Mouse (Mus musculus): ENCODE measurements at regions not wholly inside any gene's neighbourhood (a gene's known extent, or its start where the extent isn't known, plus 50 kb on each side); places are given as distances from the start of the nearest gene placed in this dataset.

DNA sequence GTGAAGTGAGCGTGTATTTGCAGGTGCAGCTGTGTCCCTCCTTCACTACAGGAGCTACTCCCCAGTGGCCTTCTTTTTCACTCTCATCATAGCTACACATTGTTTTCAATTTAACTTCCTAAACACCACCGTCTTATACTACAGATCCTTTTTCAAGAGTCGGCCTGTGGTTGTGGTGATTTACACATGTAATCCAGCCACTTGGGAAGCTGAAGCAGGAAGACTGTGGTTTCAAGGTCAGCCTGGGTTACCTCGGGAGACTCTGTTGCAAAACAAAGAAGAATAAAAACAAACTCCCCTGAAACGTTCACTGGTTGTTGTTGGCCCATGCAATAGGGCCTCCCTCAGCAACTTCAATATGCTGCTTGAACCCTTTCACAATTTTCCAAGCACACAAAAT lies 153.8 kb upstream of the Kcnh8 start:
- no peak for DNase-seq (ENCODE audit: low spot score in 2 of 2)

DNA sequence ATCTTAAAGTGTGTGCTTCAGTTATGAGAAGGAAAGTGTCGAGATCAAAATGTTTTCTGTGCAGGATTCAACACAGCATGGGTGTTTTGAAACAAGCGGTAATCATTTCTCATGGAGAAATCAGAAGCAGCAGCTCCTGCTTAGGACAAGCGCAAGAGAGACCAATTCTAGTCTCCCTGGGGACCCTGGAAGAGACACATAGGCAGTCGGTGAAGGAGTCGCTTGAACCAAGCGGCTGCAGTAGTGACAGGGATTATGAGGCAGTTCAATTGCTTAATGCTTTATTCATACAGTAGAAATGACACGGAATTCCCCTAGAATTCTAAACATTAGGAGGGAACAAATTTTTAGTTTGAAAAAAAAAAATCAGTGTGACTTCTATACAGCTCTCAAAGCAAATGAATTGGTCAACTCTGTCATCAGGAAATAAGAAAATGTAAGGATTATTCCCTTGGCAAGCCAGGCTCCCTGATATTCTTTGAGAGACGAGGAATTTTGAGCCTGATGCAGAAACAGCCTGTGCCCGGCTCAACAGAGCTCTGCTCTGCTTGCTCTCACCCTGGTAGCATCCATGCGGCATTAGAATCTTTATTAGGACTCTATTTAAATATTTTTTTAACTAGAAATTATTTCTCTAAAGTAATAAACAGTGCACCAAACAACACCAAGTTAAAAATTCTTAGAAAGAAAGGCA lies 143.1 kb upstream of the Kcnh8 start:
- no peak for DNase-seq (ENCODE audit: low spot score in 2 of 2)

DNA sequence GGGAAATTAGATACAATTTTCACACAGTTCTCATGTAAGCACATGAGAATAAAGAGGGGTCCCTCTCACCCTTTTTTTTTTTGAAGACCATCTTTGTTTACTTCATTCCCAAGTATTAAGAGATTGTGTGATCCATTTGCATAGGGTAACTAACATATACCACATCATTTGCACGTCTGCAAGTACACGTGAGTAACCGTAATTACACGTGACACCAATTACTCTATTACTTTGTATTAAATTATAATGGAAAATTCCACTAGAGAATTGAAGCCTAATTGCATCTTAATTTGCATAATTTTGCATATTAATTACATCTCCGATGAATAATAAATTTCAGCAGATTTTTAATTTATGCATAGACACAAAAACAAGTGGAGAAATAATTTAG lies 142.5 kb upstream of the Kcnh8 start:
- no peak for DNase-seq (ENCODE audit: low spot score in 2 of 2)

DNA sequence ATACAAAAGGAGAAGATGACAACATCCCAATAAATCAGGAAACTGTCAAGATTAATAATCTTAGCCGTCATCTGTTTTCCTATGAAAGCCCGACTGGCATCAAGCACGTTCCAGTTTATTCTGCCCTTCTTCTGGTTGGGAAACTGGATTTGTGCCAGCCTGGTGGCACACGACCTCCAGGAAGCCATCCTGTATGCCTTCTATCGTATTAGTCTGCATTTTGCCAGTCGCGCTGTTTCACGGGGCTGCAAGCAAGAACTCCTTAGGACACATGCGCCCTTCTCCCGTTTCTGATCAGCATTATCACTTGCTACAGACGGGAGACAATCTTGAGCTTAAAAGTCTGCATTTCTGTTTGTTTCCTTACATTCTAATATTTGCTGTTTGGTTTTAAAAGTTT lies 141.2 kb upstream of the Kcnh8 start:
- DNase-seq (ENCODE audit: low spot score in 2 of 2) = no peak

DNA sequence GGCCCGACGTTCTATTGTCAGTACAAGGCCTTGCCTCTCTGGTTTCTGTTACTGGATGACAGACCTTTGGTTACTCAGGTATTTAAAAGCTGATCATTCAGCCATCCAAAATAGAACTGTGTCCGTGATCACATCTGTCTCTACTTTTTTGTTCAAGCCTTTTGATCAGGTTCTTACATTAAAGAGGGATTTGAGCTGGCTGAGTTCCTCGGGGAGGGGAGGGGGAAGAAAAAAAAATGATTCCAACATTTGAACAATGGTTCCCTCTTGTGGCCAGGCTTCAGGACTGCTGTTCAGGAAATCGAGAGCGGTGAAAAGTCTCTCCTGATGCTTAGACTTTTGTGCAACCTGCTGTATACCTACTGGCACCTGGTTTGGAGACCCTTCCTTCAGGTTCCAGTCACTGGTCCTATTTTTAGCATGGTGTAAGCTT lies 140.8 kb upstream of the Kcnh8 start:
- peak; percentile 32 to 76 for DNase-seq (ENCODE audit: low spot score in 2 of 2)

DNA sequence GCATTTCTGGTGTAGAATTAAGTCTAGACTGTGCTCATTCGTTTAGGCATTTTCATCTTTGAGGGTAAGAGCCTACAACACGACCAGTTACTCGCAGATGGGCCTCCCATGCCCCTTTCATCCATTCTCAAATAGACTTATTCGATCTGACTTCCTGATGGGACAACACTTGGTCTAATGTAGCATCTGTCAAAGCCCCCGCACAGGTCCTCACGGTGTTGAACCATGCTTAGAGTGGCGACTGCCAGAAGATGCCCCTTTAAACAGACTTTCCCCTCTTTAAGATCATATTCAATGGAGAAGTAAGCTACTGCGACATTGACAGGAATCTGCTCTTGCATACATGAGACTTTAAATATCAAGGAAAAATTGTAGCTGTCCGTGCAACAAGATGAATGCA lies 140.1 kb upstream of the Kcnh8 start:
- no peak for DNase-seq (ENCODE audit: low spot score in 2 of 2)

GRCm38 (mm10) chr17:52468464-52468863 lies 134.0 kb upstream of the Kcnh8 start:
- DNase-seq (ENCODE audit: low spot score in 2 of 2) = no peak

- no peak for DNase-seq (ENCODE audit: low spot score in 2 of 2)
These were observed 123.0 kb upstream of the Kcnh8 start for GRCm38 (mm10) chr17:52479327-52480086.

- no peak for DNase-seq (ENCODE audit: low spot score in 2 of 2)
These were observed 122.3 kb upstream of the Kcnh8 start for GRCm38 (mm10) chr17:52480087-52480638.

DNA sequence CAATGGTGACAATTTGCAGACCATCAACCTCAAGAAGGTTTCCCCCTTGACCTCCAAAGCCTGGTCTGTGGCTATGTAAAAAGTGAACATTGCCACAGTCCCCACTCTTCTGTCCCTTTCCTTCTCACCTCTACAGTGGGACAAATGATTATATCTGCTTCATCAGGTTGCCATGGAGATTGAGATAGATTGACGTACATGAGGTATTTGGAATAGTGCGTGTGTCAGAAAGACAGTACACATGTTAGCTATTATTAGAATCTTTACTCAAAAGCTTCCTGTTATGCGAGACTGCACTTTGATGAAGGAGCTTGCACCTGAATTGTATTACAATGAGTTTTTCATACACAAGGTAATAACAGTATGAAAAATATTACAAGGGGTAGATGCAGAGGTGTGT lies 95.7 kb upstream of the Kcnh8 start:
- DNase-seq (ENCODE audit: low spot score in 2 of 2) = no peak

GRCm38 (mm10) chr17:52530260-52530659 lies 72.2 kb upstream of the Kcnh8 start:
- no peak for DNase-seq (ENCODE audit: low spot score in 2 of 2)
